Mouse (Mus musculus) telencephalon, adult 2 months (tissue): Measurements from ENCODE around the gene Cadm3.

Experiments used
- DNase-seq: peaks from one replicate; pipeline ENCODE4 v3.0.0-alpha.2; 2011; ENCODE audit warnings: low read depth, low spot score

Gene Cadm3

DNA sequence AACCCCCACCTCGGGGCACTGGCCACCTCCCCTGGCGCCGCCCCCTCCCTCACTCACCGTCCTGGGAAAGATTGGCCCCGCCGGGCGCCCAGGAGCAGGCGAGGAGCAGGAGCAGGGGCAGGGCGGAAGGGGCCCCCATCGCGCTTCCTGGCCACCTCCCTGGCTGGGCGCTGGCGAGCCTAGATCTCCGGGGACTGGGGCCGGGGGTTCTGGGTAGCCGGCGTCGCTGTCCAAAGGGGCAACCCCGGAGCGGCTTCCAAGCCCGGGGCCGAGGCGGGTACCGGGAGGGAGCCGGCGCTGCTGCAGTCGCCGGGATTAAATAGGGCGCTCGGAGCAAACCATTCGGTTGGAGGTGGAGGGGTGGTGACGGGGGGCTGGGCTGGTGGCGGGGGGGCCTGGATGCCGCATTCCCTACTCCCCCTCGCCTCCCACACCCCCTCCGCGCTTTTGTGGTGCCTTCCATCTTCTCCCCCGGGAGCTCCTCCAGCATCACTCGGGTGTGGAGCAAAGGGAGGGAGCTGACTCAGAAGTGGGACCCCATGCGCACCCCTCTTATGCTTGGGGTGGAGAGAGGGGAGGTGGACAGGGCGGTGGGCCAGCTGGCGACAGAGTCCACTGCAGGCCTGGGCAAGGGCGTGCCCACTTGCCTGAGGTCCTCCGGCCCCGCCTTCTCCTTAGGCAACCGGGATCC, at the start of gene Cadm3:
Gene Cadm3 (minus strand): TSS at position 340 of the 691 bp plus-strand sequence.
- DNase-seq, result no peak

DNA sequence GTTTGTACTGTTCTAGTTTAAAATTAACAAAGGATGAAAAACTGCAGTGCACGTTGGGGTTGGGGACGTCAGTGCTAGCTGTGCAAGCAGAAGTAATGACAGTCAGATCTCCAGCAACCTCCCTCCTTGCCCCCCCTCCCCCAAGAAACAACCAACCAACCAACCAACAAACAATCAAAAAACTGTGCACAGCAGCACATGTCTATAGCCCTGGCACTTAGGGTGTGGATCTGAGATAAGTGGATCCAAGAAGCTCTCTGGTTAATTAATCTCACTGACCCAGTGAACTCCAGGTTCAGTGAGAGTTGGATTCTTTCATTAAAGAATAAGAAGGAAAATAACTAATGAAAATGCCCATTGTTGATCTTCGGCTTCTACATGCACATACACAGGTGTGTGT, 47.1 kb upstream of the Cadm3 start:
- DNase-seq, result no peak

DNA sequence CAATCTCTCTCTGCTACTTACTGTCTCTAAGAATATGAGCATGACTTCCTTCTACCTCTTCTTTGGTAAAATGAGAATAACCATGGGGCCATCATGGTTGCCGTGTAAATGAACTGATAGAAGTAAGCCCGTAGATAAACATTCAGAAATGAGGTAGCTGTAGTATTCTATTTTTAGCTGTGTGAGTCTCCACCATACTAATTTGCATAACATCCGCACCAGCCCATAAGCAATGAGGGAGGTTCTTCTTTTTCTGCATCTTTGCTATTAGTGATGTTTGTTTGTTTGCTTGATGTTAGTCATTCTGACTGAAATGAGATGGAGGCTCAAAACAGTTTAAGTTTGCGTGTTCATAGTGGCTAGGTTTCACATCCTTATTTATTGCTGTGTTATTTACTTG, 44.4 kb upstream of the Cadm3 start:
- DNase-seq, result no peak

DNA sequence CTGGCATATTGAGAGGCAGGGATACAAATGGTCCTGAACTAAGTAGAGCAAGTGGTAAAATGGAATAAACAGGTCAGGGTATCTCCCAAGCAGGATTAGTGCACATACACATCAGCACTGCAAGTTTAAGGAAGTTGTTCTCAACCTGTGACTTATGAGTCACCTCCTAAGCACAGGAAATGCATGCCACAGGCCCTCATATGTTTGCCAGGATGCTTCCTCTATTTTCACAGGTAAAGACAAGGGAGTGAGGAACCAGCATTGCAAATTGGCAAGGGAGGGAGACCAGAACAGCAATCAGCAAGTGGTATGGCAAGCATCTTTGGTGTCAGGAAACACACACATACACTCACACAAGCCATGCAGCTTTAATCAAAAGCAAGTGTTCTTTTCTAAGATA, 41.6 kb upstream of the Cadm3 start:
- DNase-seq, result no peak

DNA sequence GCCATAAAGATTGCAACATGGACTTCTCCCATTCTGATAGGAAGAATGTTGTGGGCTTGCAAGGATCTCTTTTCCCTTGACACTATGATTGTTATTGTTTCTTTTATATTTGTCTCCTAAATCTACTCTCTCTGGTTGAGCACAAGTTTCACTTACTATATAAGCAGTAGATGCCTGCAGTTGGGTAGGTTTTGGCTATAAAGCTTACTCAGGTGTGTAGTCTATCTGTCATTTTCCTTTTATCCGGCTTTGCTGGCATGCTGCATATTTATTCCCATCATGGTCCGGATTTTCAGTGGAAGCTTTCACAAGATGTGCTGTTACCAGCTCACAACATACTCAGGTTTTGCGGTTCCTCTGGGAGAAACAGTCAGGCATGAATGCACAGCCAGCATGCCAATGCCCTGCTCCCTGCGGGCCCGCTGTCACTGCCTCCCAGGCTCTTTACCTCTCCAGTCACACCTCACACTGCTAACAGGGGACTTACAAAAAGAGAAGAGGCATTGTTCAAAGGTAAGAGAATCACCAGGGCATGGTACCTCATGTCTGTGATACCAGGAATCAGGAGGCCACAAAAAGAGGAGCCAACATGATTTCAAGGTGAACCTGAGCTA, 37.3 kb upstream of the Cadm3 start:
- DNase-seq, result no peak

DNA sequence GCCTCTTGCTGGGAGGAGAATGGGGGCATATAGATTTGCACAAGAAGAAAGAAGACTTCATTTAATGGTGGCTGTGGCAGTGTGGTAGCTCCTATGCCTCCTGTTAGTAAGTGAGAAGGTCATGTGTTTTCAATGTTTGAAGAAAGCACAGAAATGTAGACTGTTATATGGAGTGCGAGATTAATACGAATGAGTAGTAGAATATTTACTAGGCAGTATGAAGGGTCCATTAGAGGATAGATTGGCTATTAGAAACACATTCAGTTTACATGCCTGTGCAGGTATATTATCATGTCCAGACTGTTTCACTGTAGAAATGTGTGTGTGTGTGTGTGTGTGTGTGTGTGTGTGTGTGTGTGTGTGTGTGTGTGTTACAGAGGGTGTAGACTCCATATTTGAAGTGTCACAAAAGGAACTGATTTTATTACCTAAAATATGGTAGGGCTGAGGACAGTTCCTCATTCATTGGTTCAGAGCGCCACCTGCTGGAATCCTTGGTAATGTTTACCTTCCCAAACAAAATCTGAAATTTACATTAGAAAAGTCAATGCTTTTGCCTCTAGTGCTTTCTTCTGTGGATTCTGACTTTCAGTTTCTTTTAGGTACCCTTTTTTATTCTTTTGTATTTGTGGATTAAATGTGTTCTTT, 31.0 kb upstream of the Cadm3 start:
- peak; percentile 58 for DNase-seq

DNA sequence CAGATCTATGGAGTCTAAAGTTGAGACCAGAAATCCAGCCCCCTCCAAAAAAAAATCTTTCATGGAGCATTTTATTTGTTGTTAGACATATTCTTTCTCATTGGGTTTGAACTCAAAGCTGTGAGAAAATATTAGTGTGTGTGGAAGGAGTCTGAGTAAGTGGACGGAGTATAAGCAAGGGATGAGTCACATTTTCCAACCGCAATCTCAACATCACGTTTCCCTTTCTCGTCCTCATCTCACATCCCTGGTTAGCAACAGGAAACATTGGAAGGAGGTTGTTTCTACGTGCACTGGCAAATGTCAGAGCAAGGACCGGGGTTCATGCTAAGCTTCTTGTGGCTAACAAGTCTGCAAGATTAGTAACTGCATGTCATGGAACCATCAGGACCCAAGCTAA, 24.3 kb upstream of the Cadm3 start:
- no peak for DNase-seq

DNA sequence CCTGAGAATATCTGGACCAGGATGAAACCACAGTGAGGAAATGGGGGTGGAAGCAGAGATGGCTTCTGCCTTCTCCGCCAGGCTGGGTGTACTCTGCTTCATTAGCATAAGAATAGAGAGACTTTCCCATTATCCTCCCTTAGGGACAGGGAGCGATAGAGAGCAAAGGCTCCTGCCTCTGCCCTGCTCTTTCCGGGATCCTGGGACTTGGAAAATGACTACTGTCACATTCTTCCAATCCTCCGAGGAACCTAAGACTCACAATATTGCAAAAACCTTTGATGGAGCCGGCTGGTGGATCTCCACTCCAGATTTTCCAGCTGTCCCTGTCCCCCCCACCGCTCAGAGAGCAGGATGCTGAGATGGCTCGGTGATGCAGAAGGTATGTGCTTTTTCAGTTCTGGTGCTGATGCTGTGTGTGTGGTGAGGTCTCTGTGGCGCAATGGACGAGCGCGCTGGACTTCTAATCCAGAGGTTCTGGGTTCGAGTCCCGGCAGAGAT, 22.5 kb upstream of the Cadm3 start:
- peak; percentile 95 for DNase-seq

- DNase-seq, result no peak
Measured at GRCm38 (mm10) chr1:173389431-173389830, 21.9 kb upstream of the Cadm3 start.

- no peak for DNase-seq
Measured at GRCm38 (mm10) chr1:173381436-173381835, 13.9 kb upstream of the Cadm3 start.

DNA sequence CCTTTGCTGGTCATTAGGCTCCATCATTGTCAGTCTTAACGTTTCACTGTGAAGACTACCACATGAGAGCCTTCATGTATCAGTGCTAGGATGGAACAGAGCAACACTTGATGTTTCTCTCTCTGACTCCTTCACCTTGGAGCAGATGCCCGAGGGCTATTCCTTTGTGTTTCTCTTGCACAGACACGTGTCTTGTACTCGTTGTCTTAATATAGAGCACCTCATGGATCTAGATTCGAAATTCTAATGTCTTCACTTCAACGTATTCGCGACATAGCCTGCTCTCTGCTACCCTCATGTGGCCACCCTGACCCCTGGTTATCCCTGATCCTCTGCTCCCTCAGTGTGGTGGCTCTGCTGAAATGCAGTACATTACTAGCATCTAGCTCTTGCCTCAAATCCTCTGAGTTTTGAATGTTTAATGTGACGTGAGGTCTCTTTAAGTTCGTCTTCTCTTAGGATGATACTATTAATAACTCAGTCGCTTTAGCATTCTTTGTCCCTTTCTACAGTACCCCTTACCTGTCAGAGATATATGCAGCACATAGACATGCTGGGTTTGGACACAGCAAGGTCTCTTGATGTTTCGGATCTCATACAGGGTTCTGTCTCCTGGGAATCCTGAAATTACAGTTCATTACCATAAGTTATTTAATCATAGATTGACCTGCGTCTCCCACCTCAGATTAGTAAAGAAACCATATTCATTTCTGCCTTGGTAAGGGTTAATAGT, 10.1 kb upstream of the Cadm3 start:
- no peak for DNase-seq

DNA sequence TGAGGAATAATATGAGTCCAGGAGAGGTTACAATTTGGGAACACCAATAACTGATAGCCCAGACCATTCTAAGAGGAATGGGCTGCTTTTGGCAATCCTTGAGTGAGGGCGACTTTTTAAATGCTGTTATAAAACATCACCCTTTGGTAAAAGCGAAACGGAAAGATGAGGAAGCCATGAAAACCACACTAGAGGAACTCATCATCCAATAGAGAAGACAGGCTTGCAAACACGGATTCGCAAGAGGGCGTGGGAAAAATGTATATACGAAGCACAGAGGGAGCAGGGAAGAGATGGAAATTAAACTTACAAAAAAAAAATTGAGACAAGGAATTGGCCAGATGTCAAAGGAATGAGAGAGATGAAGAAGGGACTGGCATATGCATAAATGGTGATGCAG, 6.5 kb upstream of the Cadm3 start:
- no peak for DNase-seq

DNA sequence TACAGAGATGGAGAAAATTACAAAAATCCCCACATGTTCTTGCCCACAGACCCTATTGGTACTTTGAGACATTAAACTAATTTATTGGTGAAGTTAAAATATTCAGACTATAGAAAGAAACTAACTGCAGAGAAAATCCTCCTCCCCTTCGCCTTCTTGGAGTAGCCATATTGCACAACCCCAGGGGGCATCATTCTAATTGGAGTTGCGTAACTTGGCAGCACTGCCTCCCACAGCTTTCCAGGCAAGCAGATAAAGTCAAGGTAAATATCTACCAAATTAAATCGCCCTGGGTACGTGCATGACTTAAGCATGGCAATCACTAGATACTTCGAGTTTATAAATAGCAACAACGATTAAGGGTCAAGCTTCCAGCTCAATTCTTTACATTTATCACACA, 4.1 kb upstream of the Cadm3 start:
- no peak for DNase-seq

GRCm38 (mm10) chr1:173370456-173370855, 3.0 kb upstream of the Cadm3 start:
- no peak for DNase-seq

DNA sequence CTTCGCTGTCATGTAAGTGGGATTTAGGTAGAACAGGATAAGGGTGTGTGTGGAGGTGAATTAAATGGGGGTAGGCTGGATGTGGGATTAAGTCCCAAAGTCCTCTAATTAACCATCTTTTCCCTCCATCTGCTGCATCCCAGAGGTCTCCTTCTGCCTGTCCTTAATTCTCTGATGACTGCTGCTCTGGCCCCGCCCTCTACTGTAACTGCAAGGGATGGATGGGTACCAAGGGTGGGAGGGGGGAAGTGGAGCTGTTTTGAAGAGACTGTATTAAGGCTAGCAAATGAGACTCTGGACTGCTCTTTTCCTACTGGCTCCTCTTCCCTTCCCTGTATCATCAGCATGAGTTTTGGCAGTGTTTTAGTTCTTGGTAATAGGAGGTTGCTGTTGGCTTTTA, 2.1 kb upstream of the Cadm3 start:
- DNase-seq, result no peak

DNA sequence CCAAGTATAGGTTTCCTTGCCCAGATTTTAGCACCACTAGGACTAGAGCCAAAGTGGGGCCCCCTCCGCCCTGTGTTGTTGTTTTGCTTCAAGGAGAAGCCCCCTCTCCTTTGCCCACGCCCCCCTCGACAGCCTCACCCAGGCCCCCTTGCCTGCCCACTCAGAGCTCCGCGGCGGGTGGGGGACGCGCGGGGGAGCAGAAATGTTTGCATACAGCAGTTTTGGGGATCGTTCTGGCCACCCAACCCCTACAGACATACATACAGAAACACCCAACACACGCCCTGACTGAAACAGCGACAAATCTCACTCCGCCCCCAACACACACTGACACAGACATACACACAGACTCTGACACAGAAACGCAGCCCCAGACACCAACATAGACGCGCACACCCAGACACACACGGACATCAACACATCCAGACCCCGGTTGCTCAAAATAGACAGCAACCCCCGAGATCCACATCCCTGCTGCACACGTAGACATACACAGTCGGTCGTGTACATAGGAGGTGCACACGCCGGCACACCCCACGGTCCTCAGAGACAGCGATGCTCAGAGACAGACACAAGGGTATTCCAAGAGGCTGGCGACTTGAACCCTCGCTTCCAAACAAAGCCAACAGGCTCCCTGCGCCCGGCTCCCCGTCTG, 667 bp downstream of the Cadm3 start:
- DNase-seq, result no peak

- DNase-seq, result no peak
Measured at GRCm38 (mm10) chr1:173365970-173366409, 1.5 kb downstream of the Cadm3 start.

- DNase-seq, result no peak
Measured at GRCm38 (mm10) chr1:173364125-173364800, 3.2 kb downstream of the Cadm3 start.

- no peak for DNase-seq
Measured at GRCm38 (mm10) chr1:173363436-173363835, 4.1 kb downstream of the Cadm3 start.

DNA sequence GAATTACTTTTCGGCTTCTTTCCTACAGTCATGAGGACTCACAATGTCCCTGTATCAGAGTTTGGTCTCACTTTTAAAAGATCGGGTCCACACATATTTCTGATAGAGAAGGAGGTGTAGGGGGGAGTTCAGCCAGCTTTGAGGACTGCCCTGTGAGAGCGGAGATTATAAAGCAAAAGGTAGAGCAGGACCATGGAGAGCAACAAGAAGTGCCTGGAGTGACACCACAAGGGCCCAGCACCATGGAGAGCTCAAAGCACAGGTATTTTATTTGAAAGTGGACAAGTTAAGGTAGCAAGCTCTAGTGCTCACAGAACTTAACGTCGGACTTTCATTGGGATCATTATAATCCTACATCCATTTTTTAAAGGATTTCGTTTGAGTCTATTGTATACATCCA, 5.8 kb downstream of the Cadm3 start:
- no peak for DNase-seq
